Mouse (Mus musculus) neural tube, embryonic 15.5 days (tissue): ENCODE data around the gene Cadm1. TPM values are rescaled to one million over a fixed set of nuclear protein-coding genes. Genes with fewer than 3 reads are reported as not detected.
A peak's percentile ranks its signal among the peaks of the same experiment; 100 is the strongest.

Experiments used
- ATAC-seq: fragments of 200-750 bp; cut with Nextera tagmentation; 2 replicates; pipeline ENCODE4 v1.8.0; 2017; ENCODE audit warnings: mild to moderate bottlenecking, moderate TSS enrichment, moderate library complexity; ENCODE audit not compliant: low FRiP score
- H3K27ac ChIP-seq: fragments of 300-500 bp; sonication (generic); replicated peaks from 2 replicates; pipeline ENCODE4 v1.5.1; 2015; ENCODE audit warnings: mild to moderate bottlenecking, inconsistent platforms
- H3K27me3 ChIP-seq: fragments of 300-500 bp; sonication (generic); replicated peaks from 2 replicates; pipeline ENCODE4 v1.6.1; 2015; ENCODE audit warnings: inconsistent platforms
- H3K36me3 ChIP-seq: fragments of 300-500 bp; sonication (generic); 2 replicates; pipeline ENCODE4 v1.6.1; 2015; ENCODE audit warnings: inconsistent platforms
- H3K4me1 ChIP-seq: fragments of 300-500 bp; sonication (generic); 2 replicates; pipeline ENCODE4 v1.6.1; 2015; ENCODE audit warnings: inconsistent platforms
- H3K4me2 ChIP-seq: fragments of 300-500 bp; sonication (generic); 2 replicates; pipeline ENCODE4 v1.6.1; 2015; ENCODE audit warnings: inconsistent platforms, mild to moderate bottlenecking, moderate library complexity
- H3K4me3 ChIP-seq: fragments of 300-500 bp; sonication (generic); replicated peaks from 2 replicates; pipeline ENCODE4 v1.5.1; 2015; ENCODE audit warnings: mild to moderate bottlenecking, inconsistent platforms
- H3K9ac ChIP-seq: fragments of 300-500 bp; sonication (generic); replicated peaks from 2 replicates; pipeline ENCODE4 v1.6.1; 2015; ENCODE audit warnings: mild to moderate bottlenecking, inconsistent platforms
- H3K9me3 ChIP-seq: fragments of 300-500 bp; sonication (generic); replicated peaks from 2 replicates; pipeline ENCODE4 v1.6.1; 2016; ENCODE audit warnings: inconsistent platforms
- WGBS: fragments of 180-500 bp; shearing (Covaris S2); methylation state at CpG from one replicate; pipeline ENCODE4 v1.1.7; 2015; ENCODE audit warnings: mixed read lengths; 5-methylcytosine and 5-hydroxymethylcytosine counted together
- polyA plus RNA-seq: library from polyadenylated mRNA; unstranded; fragments of >200 nt; fragmentation: Nextera tagmentation; extraction: Ambion mirVana; gene quantifications from 2 replicates; pipeline ENCODE4 v1.2.1, GENCODE M21; 2015

Gene Cadm1
- polyA plus RNA-seq, 1 experiment from 2014 or later, result 157 TPM

DNA sequence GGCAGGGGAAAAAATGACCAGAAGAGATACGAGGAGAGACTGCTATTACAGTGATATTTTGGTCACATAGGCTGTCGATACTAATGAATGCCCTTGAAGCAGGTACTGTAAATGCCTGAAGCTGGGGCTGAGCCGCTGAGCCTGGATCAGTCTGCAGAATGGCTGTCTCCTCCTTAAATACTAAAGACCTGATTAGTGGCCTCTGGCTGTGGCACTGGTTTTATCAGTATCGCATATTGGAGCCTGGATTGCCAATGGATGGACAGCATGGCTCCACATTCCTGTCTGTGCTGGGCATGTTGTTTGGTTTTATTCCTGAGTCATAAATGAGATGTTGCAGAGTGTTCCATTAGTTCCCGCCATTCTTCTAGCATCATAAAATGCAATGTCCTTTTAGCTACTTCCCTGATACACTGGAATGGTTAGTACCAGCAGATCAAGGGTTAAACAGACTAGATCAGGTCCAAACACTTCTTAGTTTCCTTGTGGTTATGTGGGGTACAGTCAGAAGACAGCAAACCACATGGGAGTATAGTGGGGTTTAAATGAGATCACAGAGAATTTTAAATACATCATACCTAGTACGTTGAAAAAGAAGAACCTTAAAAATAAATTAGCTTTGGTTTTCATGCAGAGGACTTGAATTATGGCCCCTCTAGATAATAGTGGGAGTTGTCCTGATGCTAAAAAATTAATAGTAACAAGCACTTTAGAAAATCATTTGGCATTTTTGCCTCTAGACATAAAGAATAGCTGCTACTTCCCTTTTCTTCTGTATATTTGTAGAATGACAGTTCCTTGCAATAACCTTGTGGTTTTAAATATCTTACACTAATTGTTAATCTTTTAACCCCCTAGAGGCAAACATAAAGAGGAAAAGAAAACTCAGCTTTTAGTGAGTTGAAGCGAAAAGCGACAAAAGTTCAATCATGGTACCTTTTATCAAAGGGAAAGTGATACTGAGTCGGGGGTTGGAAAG, 247.3 kb downstream of the Cadm1 start:
- peaks cover 23% of the 10 kb centered on the region for H3K4me1 ChIP-seq
- no peak overlapping the region for H3K4me2 ChIP-seq
- H3K9ac ChIP-seq, result no peak overlapping the region
- no peaks in the 10 kb centered on the region for H3K27me3 ChIP-seq
- WGBS, result 83% methylated on average over 9 of the region's 9 CpGs
- H3K4me3 ChIP-seq, result no peak overlapping the region
- H3K36me3 ChIP-seq, result no peaks in the 10 kb centered on the region
- no peak overlapping the region for H3K27ac ChIP-seq
- H3K9me3 ChIP-seq, result no peaks in the 10 kb centered on the region
- ATAC-seq, result no peak

DNA sequence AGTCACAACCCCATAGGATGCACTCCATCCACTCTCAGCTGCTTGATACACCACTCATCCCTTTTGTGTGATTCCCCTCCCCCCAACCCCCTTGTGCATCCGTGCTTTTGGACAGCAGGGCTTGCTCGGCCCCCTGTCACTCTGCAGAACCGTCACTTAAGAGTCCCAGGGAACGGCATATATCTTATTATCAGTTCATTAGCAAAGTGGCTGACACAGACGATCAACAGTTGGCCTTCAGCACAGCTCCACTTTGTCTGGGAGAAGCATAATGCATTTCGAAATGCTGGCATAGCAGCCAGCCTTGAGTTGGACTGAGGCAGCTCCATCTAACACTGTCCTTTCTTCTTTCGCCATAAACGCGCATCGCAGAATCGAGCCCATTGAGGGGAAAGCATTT, 248.5 kb downstream of the Cadm1 start:
- WGBS, result 51% methylated on average over 11 of the region's 11 CpGs
- Histone ChIP-seq H3K4me3 (no peak overlapping the region), H3K4me1 (peaks cover 32% of the 10 kb centered on the region), H3K4me2 (no peak overlapping the region), H3K36me3 (no peaks in the 10 kb centered on the region), H3K9me3 (no peaks in the 10 kb centered on the region), H3K27ac (no peak overlapping the region), H3K9ac (no peak overlapping the region), H3K27me3 (no peaks in the 10 kb centered on the region)
- no peak for ATAC-seq

DNA sequence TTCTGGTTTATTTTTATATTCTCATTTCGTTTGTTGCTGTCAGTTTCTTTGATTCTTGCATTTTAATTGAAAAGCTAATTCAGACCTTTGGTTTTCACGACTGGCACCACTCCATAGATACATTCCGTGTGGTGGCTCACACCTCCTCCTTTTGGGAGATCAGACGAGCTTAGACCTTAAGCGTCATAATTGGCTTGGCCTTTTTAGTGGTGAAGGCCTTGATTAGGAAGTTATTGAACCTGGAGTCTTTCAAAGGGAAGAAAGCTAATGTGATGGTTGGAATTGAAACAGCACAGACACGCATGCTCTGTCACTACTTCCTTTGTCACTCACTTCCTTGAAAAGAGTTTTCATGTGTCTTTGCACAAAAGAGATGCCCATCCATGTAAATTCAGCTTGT, 249.3 kb downstream of the Cadm1 start:
- no peak overlapping the region for H3K4me3 ChIP-seq
- no peak overlapping the region for H3K4me2 ChIP-seq
- no peaks in the 10 kb centered on the region for H3K27me3 ChIP-seq
- H3K9me3 ChIP-seq, result no peaks in the 10 kb centered on the region
- 78% methylated on average over 6 of the region's 6 CpGs for WGBS
- ATAC-seq, result no peak
- H3K36me3 ChIP-seq, result no peaks in the 10 kb centered on the region
- H3K9ac ChIP-seq, result no peak overlapping the region
- H3K4me1 ChIP-seq, result peaks cover 33% of the 10 kb centered on the region
- no peak overlapping the region for H3K27ac ChIP-seq

DNA sequence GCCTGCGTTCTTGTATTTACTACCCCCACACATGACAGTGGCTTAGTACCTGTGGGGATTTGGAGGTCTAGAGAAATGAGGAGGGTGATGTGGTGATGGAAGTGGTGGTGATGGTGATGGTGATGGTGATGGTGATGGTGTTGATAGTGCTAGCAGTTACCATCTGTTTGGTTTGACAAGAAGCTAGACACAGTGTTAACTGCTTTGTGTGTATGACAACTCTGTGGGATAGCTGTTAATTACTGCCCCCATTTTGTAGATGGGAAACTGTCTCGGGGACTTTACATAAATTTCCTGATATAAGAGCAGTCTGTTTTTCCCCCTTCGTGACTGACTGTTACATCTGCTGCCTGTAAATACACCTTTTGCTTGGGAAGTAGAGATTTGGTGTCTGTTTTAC, 256.7 kb downstream of the Cadm1 start:
- H3K36me3 ChIP-seq, result 0 out of 2 replicates have a peak, but pooled peaks cover 5% of the 10 kb centered on the region
- H3K9me3 ChIP-seq, result no peaks in the 10 kb centered on the region
- peaks cover 12% of the 10 kb centered on the region for H3K4me1 ChIP-seq
- no peaks in the 10 kb centered on the region for H3K27me3 ChIP-seq
- no peak overlapping the region for H3K4me3 ChIP-seq
- WGBS, result 70% methylated on average over 3 of the region's 3 CpGs
- H3K27ac ChIP-seq, result no peak overlapping the region
- no peak for ATAC-seq
- no peak overlapping the region for H3K9ac ChIP-seq
- no peak overlapping the region for H3K4me2 ChIP-seq

DNA sequence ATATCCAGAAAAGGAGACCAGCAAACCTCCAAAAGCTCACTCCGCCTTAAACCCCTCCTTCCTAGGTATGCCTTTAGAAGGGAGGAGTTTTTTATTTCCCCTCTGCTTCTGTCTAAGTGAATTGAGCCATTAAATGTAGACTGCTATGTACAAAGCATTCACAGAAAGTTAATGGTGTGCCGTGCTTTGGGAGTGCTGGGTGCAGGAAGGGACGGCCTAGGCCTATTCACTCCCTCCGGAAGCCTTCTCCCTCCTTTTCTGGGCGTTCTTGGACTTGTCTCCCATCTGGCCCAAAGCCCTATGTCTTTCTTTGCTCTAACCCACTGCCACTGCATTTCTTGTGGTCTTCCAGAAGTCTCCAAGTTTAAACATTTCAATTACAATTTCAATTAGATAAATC, 268.5 kb downstream of the Cadm1 start:
- Histone ChIP-seq H3K36me3 (peaks cover 7% of the 10 kb centered on the region; the same call in 1 of the 2 replicates), H3K4me3 (no peak overlapping the region), H3K27me3 (no peaks in the 10 kb centered on the region), H3K4me1 (0 out of 2 replicates have a peak, but pooled peaks cover 3% of the 10 kb centered on the region), H3K9me3 (no peaks in the 10 kb centered on the region), H3K9ac (no peak overlapping the region), H3K27ac (no peak overlapping the region), H3K4me2 (no peak overlapping the region)
- ATAC-seq, result peak; percentile 74; the same call in 1 of the 2 replicates
- WGBS, result 36% methylated on average over 5 of the region's 5 CpGs

DNA sequence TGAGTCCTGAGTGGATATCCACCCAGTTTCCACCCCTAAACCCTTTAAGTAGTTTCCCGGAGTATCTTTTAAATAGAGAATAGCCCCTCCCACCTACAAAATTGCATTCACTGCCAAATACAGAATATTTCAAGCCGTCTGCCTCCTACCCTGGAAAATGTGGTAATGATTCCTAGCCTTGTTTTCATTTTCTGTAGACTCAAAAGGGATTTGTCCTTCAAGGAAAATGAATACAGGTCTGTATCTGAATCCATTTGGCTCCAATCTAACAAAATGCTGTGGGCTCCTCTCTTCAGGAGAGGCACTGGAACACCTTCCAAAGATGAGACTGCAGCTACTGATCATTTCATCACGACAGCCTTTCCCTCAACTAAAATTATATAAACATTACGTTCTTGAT, 271.3 kb downstream of the Cadm1 start:
- H3K4me3 ChIP-seq, result no peak overlapping the region
- no peaks in the 10 kb centered on the region for H3K27me3 ChIP-seq
- no peaks in the 10 kb centered on the region for H3K9me3 ChIP-seq
- H3K4me2 ChIP-seq, result no peak overlapping the region
- no peak for ATAC-seq
- H3K9ac ChIP-seq, result no peak overlapping the region
- WGBS, result 77% methylated on average over 4 of the region's 4 CpGs
- peaks cover 3% of the 10 kb centered on the region; the same call in 1 of the 2 replicates for H3K36me3 ChIP-seq
- 0 out of 2 replicates have a peak, but pooled peaks cover 7% of the 10 kb centered on the region for H3K4me1 ChIP-seq
- H3K27ac ChIP-seq, result no peak overlapping the region

DNA sequence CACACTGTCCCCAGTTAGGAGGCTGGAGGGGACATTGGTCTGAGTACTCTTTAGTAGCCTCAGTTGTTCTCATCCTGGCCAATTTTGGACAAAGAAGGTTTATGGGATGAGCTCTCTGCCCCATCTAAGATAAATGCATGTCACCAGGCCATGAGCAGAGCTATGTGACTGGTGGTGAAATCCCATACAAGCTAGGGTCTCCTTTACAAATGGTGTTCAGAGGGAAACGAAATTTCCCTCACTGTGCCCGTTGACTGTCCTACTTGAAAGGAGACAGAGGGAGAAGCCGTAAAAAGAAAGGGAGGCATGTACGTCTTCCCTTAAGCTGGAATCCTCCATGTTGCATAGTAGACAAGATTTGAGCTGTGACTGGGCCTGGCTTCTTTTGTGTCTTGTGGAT, 272.6 kb downstream of the Cadm1 start:
- Histone ChIP-seq H3K9ac (no peak overlapping the region), H3K27me3 (no peaks in the 10 kb centered on the region), H3K27ac (no peak overlapping the region), H3K4me2 (no peak overlapping the region), H3K4me3 (no peak overlapping the region), H3K9me3 (no peaks in the 10 kb centered on the region), H3K36me3 (peaks cover 3% of the 10 kb centered on the region; the same call in 1 of the 2 replicates), H3K4me1 (0 out of 2 replicates have a peak, but pooled peaks cover 7% of the 10 kb centered on the region)
- no peak for ATAC-seq
- 80% methylated on average over 4 of the region's 4 CpGs for WGBS

DNA sequence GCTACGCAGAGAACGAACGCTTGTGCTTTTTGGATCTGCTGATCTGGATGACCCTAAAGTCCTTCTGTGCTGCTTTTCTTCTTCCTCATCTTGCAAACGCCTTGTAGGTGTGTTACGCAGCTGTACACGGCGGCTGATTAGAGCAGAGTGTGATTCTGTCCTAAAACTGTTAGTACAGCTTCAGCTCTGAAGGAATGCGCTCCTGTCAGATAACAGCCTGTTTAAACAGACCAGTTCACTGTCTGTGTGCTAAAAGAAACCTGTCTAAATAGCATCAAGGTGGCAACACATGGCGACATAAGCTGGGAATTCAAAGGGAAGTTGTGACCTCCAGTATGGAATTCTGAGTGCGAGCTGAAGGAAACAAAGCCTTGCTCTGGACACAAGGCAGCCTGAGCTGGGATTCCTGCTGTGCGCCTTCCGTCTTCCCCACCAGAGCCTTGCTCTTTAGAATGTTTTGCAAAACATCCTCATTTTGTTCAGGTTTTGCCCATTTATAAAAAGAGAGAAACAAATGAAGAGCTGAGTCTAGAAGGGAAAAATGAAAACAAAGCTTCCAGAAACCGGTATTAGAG, 273.6 kb downstream of the Cadm1 start:
- Histone ChIP-seq H3K9ac (no peak overlapping the region), H3K36me3 (peaks cover 3% of the 10 kb centered on the region; the same call in 1 of the 2 replicates), H3K27ac (0 out of 2 replicates have a peak overlapping the region, but pooled peaks have one; percentile 51), H3K27me3 (no peaks in the 10 kb centered on the region), H3K9me3 (no peaks in the 10 kb centered on the region), H3K4me3 (no peak overlapping the region), H3K4me2 (no peak overlapping the region), H3K4me1 (0 out of 2 replicates have a peak, but pooled peaks cover 4% of the 10 kb centered on the region)
- WGBS, result 65% methylated on average over 13 of the region's 13 CpGs
- ATAC-seq, result no peak

DNA sequence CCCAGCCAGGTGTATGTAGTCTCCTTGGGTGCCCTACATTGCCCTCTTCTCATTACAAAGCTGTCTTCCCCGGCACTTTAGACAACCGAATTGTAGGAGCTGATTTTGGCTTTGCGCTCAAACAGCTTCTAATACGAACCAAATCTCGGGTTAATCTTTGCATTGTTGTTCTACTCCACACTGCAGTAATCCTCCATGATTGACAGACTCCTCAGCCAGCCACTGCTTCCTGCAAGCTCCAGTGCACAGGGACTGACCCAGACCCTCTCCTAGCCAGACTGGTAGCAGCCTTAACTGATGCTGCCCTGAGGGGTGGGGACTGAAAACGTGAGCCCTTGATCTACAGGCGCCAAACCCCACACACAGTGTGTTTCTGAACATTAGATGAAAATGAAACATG, 275.7 kb downstream of the Cadm1 start:
- Histone ChIP-seq H3K4me2 (no peak overlapping the region), H3K9me3 (no peaks in the 10 kb centered on the region), H3K9ac (no peak overlapping the region), H3K27me3 (no peaks in the 10 kb centered on the region), H3K36me3 (no peaks in the 10 kb centered on the region), H3K27ac (no peak overlapping the region), H3K4me3 (no peak overlapping the region), H3K4me1 (0 out of 2 replicates have a peak, but pooled peaks cover 4% of the 10 kb centered on the region)
- no peak for ATAC-seq
- WGBS, result 81% methylated on average over 7 of the region's 7 CpGs

DNA sequence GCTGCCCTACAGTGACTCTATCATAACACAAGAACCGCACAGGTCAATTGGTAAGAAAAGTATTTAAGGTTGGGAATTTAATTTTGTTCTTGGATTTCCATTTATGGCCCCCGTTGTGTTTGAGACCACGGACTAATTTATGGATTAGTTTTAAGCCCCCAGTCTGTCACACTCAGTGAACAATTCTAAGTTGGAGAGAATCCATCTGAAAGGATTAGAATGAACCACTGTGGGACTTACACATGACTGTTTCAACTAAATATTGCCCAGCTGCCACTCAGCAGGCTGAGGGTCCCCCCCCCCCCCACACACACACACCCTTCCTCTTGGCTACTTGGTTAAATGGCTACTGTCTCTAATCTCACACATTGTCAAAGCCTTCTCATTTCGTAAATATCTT, 295.7 kb downstream of the Cadm1 start:
- H3K27me3 ChIP-seq, result no peaks in the 10 kb centered on the region
- ATAC-seq, result no peak
- no peak overlapping the region for H3K27ac ChIP-seq
- no peak overlapping the region for H3K9ac ChIP-seq
- H3K4me1 ChIP-seq, result peaks cover 22% of the 10 kb centered on the region
- H3K4me2 ChIP-seq, result no peak overlapping the region
- 68% methylated on average over 4 of the region's 4 CpGs for WGBS
- H3K9me3 ChIP-seq, result no peaks in the 10 kb centered on the region
- H3K4me3 ChIP-seq, result no peak overlapping the region
- H3K36me3 ChIP-seq, result no peaks in the 10 kb centered on the region

DNA sequence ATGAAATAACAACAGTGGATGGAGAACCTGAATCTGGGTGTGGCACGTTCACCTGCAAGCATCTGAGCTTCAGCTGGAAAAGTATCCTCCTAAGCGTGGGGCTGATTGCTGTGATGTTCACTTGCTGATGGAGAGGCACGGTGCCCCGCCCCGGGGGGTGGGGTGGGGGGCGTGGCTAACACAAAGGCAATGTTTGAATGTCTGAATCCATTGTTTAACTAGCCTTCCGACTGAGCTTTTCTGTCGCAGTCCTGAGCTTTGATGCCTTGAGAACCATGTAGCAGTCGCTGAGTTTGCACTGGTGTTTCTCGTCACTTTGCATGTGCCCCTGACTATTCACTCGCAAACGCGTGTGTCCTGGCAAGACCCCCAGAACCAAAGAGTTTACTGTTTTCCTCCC, 298.8 kb downstream of the Cadm1 start:
- 0 out of 2 replicates have a peak overlapping the region, but pooled peaks have one; percentile 18 for H3K4me3 ChIP-seq
- peak; percentile 50; the same call in 1 of the 2 replicates for ATAC-seq
- no peaks in the 10 kb centered on the region for H3K9me3 ChIP-seq
- no peaks in the 10 kb centered on the region for H3K36me3 ChIP-seq
- peak overlapping the region; percentile 60; the same call in 1 of the 2 replicates for H3K27ac ChIP-seq
- WGBS, result 4% methylated on average over 13 of the region's 13 CpGs
- peaks cover 22% of the 10 kb centered on the region for H3K4me1 ChIP-seq
- H3K4me2 ChIP-seq, result peak overlapping the region; percentile 50
- H3K9ac ChIP-seq, result no peak overlapping the region
- H3K27me3 ChIP-seq, result no peaks in the 10 kb centered on the region
